Mouse (Mus musculus) ES-E14 (cell line): ENCODE data around the gene Odc1.

Source experiments
- HCFC1 ChIP-seq: IDR thresholded peaks from 2 replicates; pipeline ENCODE4 v1.6.1; 2012; ENCODE audit warnings: low read length, inconsistent platforms, borderline replicate concordance; ENCODE audit not compliant: insufficient read depth
- MAFK ChIP-seq: IDR thresholded peaks from 2 replicates; pipeline ENCODE4 v1.6.1; 2014; ENCODE audit warnings: mild to moderate bottlenecking, low read depth, low read length, inconsistent platforms; ENCODE audit not compliant: insufficient read depth
- ZC3H11A ChIP-seq: IDR thresholded peaks from 2 replicates; pipeline ENCODE4 v1.6.1; 2012; ENCODE audit warnings: low read depth, mild to moderate bottlenecking, inconsistent platforms, low read length, borderline replicate concordance
- ZNF384 ChIP-seq: IDR thresholded peaks from 2 replicates; pipeline ENCODE4 v1.6.1; 2012; ENCODE audit warnings: low read depth, low read length, inconsistent platforms

DNA sequence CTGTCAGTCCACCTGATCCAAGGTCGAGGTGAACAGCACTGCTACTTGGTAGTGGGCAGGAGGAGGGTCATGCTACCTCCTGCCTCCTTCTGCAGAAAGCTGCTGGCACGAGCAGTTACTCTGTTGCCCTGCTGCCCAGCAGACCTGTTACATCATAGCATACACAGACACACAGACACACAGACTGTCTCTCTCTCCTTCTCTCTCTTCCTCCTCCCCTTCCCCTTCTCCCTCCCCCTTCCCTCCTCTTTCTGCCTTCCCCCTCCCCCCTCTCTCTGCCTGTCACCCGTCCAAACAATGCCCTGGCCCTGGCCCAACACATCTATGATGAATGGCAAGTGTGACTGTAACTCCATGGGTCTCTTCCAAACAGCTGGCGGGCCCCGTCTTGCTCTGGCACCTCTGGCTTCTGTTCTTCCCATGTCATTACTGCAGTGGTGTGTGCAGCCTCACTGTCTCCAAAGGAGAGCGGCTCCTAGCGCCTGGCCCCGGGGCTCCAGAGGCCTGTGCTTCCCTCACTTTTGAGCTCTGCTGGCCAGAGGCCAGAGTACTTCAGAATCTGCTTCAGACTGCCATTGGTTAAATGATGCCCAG is 48.6 kb upstream of the Odc1 start:
- TF ChIP-seq HCFC1: no peak
- TF ChIP-seq MAFK: no peak
- TF ChIP-seq ZNF384: no peak
- no peak for TF ChIP-seq ZC3H11A
